Mouse (Mus musculus) gastrocnemius, adult 8-10 months (tissue): ENCODE results near the gene Cdc42se1. TPM values are rescaled to one million over a fixed set of nuclear protein-coding genes. Genes with fewer than 3 reads are reported as not detected.
"Not testable (repeated sequence)": the region's sequence is repeated elsewhere in the genome, so short reads cannot be mapped to it uniquely, and the experiment has no call there.

Source experiments
- DNase-seq, 2 experiments: peaks; one replicate each; pipeline ENCODE4 v3.0.0; 2022; ENCODE audit warnings: low spot score in 2 of 2
- total RNA-seq, 4 experiments: library from RNA; stranded (reverse); gene quantifications; 2 replicates each; pipeline ENCODE4 v1.2.4; 2022

The Cdc42se1 gene
- total RNA-seq = 10 to 100 TPM; 13.7 to 18.3 (median 15.0) TPM

GRCm38 (mm10) chr3:95228148-95228893, at the start of gene Cdc42se1:
Gene Cdc42se1, plus strand, starts transcription at chr3:95228732.
- DNase-seq = peak; percentile 71 to 81

- DNase-seq = no peak
Observed at GRCm38 (mm10) chr3:95178948-95179347, 49.6 kb upstream of the Cdc42se1 start.

GRCm38 (mm10) chr3:95179890-95180289, 48.6 kb upstream of the Cdc42se1 start:
- no peak for DNase-seq

- DNase-seq = no peak
Observed at GRCm38 (mm10) chr3:95181841-95182240, 46.7 kb upstream of the Cdc42se1 start.

GRCm38 (mm10) chr3:95184796-95185577, 43.5 kb upstream of the Cdc42se1 start:
- DNase-seq = no peak

GRCm38 (mm10) chr3:95186100-95186499, 42.4 kb upstream of the Cdc42se1 start:
- DNase-seq = no peak

- no peak for DNase-seq
Observed at GRCm38 (mm10) chr3:95186888-95187287, 41.6 kb upstream of the Cdc42se1 start.

GRCm38 (mm10) chr3:95194721-95195135, 33.8 kb upstream of the Cdc42se1 start:
- DNase-seq = no peak

GRCm38 (mm10) chr3:95195772-95196171, 32.8 kb upstream of the Cdc42se1 start:
- DNase-seq = no peak

- no peak for DNase-seq
Observed at GRCm38 (mm10) chr3:95199101-95199500, 29.4 kb upstream of the Cdc42se1 start.

- no peak for DNase-seq
Observed at GRCm38 (mm10) chr3:95200132-95200531, 28.4 kb upstream of the Cdc42se1 start.

- DNase-seq = no peak
Observed at GRCm38 (mm10) chr3:95200562-95200961, 28.0 kb upstream of the Cdc42se1 start.

GRCm38 (mm10) chr3:95203880-95204279, 24.7 kb upstream of the Cdc42se1 start:
- DNase-seq = no peak

GRCm38 (mm10) chr3:95208286-95208685, 20.2 kb upstream of the Cdc42se1 start:
- DNase-seq = no peak

GRCm38 (mm10) chr3:95210585-95210984, 17.9 kb upstream of the Cdc42se1 start:
- no peak for DNase-seq

GRCm38 (mm10) chr3:95212889-95213608, 15.5 kb upstream of the Cdc42se1 start:
- DNase-seq = not testable (repeated sequence)

- no peak for DNase-seq
Observed at GRCm38 (mm10) chr3:95213609-95213975, 14.9 kb upstream of the Cdc42se1 start.

GRCm38 (mm10) chr3:95216655-95217254, 11.8 kb upstream of the Cdc42se1 start:
- DNase-seq = no peak

- peak; percentile 94 for DNase-seq
Observed at GRCm38 (mm10) chr3:95217255-95218134, 11.0 kb upstream of the Cdc42se1 start, which contains the start of gene Gabpb2. Gene Gabpb2, minus strand, starts transcription at chr3:95217916.

GRCm38 (mm10) chr3:95218466-95219137, 9.9 kb upstream of the Cdc42se1 start:
- no peak for DNase-seq
